Mouse (Mus musculus) right cerebral cortex, postnatal 25 days (tissue): ENCODE results near the gene Rasa3.

Experiments used
- DNase-seq: peaks from one replicate; pipeline ENCODE4 v3.0.0; 2022

The Rasa3 gene

DNA sequence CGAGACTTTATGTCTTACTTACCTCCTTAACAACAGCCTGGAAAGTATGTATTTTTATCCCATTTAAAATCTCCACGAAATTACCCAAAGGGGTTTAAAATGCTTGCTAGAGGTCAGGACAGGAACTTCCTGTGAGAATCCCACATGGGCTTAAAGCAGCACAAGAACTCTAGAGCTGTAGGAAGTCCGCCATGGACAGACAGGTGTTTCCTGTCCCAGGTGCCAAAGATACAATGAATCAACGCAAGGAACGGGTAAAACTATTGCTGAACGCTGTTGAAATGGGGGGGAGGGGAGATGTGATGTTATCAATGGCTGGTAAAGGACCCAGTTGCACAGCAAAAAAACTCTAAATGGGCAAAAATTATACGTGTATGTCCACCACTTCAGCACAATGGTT is 6.7 kb upstream of the Rasa3 start:
- DNase-seq = no peak

DNA sequence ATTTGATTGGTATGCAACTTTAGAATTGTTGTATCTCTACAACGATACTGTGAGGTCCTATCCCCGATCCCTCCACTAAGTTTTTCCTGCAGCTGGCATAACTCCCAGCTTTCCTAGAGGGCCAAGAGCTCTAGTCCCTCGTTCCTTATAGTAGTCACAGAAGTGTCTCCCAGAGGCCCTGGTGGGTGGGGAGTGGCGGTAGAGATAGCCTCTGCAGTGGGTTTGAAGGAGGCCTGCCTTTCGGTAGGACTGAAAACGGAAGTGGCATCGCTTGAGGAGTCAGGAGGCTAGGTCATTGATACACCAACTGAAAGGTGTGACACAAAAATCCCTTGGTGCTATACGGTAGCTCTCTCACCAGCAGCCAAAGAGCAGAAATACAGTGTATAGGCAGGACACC is 779 bp upstream of the Rasa3 start:
- DNase-seq = no peak

- peak; percentile 72 for DNase-seq
Observed at GRCm38 (mm10) chr8:13676701-13677412, 546 bp downstream of the Rasa3 start.

GRCm38 (mm10) chr8:13676302-13676700 is 1.1 kb downstream of the Rasa3 start:
- peak; percentile 36 for DNase-seq

DNA sequence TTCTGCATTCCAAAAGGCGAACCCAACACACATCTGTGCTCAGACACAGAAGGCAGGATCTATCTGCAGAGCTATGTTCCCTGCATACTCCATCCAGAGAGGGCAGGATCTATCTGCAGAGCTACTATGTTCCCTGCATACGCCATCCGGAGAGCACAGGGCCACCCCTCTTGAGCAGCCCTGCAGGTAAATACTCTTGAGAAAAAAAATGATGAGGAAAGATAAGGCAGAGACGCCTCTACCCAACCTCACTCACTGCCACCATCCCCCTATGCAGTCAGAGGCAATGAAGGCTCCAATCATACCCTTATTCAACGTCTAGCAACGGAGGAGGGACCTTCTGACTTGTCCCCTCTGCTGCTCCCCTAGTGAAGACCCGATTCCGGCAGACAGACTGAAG is 1.9 kb downstream of the Rasa3 start:
- DNase-seq = no peak

- no peak for DNase-seq
Observed at GRCm38 (mm10) chr8:13675121-13675520, 2.3 kb downstream of the Rasa3 start.

GRCm38 (mm10) chr8:13674294-13675010 is 3.0 kb downstream of the Rasa3 start:
- DNase-seq = no peak

DNA sequence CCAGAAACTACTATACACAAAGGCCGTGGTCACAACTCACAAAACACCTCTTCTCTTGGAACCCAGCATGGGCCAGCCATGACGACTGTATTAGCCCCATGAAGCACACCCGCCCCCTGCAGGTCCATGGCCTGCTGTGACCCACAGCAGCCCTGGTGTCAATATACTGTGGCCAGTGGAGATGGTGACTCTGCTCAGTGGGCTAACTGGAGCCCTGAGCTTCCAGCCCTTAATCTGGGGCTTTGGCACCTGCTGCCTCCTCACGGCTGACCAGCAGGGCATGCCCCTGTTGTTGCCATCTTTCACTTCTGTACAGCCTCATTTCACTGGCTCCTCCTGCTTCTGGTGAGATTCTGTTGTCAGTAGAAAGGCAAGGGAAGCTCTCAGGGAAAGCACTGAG is 4.2 kb downstream of the Rasa3 start:
- DNase-seq = no peak

- no peak for DNase-seq
Observed at GRCm38 (mm10) chr8:13671246-13672003, 6.0 kb downstream of the Rasa3 start.

GRCm38 (mm10) chr8:13670011-13670471 is 7.4 kb downstream of the Rasa3 start:
- DNase-seq = no peak

GRCm38 (mm10) chr8:13668367-13668766 is 9.0 kb downstream of the Rasa3 start:
- no peak for DNase-seq

DNA sequence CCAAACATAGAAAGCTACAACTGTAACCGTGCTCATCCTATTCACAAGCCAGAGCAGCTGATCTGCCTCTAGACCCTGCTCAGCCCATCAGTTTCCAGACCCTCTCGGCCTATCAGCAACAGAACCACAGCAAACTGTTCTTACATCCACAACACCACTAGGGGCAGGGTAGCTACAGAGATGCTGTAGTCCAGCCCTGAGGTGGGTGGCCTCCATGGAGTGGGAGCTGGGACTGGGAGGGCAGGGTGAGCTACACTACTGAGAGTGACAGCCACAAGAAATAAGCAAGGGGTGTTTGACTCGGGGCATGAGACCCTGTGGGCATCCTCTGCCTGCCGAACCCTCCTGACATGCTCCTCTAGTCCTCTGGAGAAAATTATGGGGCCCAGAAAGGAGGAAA is 9.5 kb downstream of the Rasa3 start:
- DNase-seq = no peak

DNA sequence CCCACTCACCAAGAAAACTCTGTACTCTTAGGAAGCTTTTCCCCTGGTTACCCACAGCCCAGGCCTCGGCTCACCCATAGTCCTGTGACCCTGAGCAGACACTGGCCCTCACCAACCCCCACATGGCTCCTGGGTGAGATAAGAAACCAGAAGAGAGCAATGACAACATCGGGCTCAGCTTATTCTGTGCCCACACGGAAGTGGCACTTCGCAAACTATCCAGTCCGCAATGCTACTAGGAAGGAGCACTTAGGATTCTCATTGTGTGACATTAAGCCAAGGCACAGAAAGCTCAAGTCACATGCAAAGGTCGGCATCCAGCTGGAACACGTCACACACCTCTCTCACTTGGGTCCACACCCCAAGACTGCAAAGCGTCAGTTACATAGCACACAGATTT is 11.5 kb downstream of the Rasa3 start:
- DNase-seq = no peak

GRCm38 (mm10) chr8:13665538-13665937 is 11.9 kb downstream of the Rasa3 start:
- DNase-seq = no peak

- no peak for DNase-seq
Observed at GRCm38 (mm10) chr8:13664711-13665210, 12.6 kb downstream of the Rasa3 start.

DNA sequence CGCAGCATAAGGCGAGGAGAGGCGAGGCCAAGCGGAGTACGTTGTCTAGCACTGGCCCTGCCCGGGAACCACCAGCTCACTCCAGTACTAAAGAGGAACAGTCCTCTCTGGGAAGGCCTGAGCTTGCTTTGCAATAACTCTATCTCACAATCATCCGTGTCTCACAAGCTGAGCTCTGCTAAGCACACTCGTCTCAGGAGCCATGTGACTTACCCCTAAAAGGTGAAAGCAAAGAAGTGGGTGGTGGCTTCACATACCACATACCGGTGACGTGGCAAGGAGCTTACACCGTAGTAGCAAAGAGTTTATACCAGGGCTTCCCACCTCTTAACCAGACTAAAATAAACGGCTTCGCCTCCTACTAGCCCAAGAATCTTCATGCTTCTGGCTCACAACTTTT is 17.1 kb downstream of the Rasa3 start:
- DNase-seq = no peak

DNA sequence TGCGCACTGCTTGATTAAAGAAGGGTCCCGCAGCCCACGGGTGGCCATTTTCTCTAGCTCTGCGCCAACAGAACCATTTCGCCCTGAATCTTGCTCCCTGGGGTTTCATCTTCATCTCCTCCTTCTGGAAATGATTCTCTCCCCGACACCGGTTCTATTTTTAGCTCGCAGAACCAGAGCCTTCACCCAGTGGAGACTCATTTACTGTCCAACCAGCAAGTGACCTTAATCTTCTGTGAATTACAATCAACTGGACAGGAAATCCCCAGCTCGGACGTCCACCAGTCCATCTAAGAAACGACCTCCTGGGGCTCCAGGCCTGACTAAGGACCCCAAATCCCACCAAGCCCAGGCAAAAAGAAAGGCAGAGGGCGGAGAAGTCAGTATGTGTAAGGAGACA is 19.9 kb downstream of the Rasa3 start:
- no peak for DNase-seq

DNA sequence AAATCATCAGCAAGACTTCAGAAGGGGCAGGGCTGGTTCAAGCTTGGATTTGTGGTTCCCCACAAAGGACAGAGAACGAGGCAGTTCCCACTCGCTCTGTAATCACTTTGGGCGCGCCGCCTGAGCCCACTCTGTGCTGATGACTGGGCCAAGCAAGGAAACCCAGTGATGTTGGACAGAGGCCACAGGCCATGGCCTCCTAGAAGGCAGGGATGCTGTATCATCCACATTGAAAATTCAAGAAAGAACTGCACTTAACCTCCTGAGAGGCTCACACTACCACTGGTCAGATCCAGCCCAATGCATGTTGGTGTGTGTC is 22.4 kb downstream of the Rasa3 start:
- DNase-seq = no peak

DNA sequence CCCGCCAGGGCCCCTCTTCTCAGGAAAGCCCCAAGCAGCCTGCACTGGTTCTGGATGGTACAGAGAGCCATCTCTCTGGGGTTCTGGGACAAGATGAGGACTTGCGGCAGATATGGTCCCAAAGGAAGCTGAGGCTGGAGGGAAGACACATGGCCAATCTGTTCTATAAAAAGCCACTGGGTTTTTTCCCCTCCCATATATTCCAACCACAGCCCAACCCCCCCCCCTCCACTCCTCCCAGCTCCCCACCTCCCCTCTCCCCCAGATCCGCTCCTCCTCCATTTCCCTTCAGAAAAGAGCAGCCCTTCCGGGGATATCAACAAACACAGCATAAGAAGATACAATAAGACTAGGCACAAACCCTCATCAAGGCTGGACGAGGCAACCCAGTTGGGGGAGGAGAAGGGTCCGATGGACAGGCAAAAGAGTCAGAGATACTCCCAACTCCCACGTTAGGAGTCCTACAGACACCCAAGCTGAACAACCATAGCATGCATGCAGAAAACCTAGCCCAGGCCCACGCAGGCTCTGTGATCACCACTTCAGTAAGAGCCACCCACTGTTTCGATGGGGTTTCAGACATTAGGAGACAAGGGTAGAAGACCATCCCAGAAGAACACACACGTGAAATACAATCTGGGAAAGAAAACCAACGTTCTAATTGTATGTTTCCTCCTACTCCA is 22.9 kb downstream of the Rasa3 start:
- DNase-seq = no peak

GRCm38 (mm10) chr8:13650541-13651191 is 26.7 kb downstream of the Rasa3 start:
- no peak for DNase-seq

DNA sequence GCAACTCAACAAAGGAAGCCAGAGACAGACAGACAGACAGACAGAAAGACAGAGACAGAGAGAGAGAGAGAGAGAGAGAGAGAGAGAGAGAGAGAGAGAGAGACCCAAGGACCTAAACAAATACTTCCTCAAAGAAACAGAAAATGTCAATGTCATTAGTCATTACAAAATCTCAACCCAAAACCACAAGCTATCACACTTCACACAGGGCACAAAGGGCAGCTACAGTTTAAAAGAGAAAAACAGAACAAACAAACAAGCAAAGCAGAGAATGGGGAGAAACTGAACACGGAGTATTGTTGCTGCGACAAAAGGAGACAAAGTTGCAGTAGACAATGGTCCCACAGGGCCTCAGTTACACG is 28.3 kb downstream of the Rasa3 start:
- no peak for DNase-seq

DNA sequence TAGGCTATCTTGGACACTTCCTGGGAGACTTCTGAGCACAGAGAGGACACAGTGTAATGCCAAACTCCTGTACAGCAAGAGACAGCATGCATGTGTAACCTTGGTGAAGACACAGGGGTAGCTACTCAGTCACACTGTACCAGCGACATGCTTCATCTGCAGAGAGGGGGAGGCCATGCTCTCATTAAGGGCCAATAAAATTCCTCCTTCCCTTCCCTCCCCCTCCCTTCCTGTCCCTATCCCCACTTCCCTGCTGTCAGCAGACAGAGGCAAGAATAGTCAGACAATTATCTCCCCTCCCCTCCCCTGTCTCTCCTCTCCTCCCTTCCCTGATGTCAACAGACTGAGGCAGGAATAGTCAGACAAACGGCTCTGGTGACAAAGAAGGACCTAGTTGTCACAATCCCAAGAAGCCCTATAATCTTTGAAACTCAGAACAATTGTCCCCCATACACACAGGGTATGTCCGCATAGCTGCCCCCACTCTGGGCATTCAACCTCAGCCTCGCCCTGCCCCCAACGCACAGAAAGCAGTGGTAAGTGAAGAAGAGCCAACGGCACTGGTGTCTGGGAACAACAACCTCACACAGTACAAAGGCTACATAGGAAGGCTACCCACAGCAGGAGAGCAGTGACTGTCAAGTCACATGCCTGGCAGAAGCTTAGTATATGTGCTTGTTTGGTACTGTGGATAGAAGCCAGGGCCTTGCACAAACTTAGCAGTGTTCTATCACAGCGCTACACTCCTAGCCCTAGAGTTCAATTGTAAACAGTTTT is 28.8 kb downstream of the Rasa3 start:
- DNase-seq = no peak
